Mouse (Mus musculus): ENCODE data around the gene Gm9837. TPM values are rescaled to one million over a fixed set of nuclear protein-coding genes. Genes with fewer than 3 reads are reported as not detected.

Gene Gm9837
- polyA plus RNA-seq, 1 experiment = not detected

DNA sequence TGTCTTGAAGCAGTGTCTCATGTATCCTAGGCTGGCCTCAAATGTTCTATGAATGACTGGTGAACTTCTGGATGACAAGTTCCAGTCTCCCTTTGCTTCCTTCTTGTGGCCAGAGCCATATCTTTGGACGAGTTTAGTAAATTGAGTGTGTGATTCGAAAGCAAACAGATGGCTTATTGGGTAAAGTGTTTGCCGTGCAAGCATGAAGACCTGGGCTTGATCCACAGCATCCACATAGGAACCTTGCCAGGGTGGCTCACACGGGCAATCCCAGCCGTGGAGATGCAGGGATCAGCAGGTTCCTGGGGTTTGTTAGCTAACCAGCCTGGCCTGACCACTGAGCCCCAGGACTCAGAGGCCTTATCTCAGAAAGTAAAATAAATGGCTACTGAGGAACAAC lies 17.2 kb downstream of the Gm9837 start:
- no peak overlapping the region for H3K4me3 ChIP-seq (ENCODE audit: low read depth, low read length)
- no peaks in the 10 kb centered on the region for H3K36me3 ChIP-seq (ENCODE audit: control insufficient read depth, insufficient read depth, low read length)
- no peaks in the 10 kb centered on the region for H3K27me3 ChIP-seq (ENCODE audit: control insufficient read depth, insufficient read depth, low read length)
- H3K27ac ChIP-seq (ENCODE audit: insufficient read depth, low read depth, low read length) = no peak overlapping the region
- TF ChIP-seq CTCF (IDR thresholded peaks at IDR 0.05; ENCODE audit: extremely low read depth, insufficient read length, insufficient replicate concordance, low read depth, low read length) (no peak), POLR2A (IDR thresholded peaks at IDR 0.05; ENCODE audit: low read depth, low read length) (no peak)
- WGBS = 71% methylated on average over 5 of the region's 5 CpGs
- peaks cover 35% of the 10 kb centered on the region; the same call in 1 of the 2 replicates for H3K4me1 ChIP-seq (ENCODE audit: control insufficient read depth, insufficient read depth, insufficient read length, low read length)

DNA sequence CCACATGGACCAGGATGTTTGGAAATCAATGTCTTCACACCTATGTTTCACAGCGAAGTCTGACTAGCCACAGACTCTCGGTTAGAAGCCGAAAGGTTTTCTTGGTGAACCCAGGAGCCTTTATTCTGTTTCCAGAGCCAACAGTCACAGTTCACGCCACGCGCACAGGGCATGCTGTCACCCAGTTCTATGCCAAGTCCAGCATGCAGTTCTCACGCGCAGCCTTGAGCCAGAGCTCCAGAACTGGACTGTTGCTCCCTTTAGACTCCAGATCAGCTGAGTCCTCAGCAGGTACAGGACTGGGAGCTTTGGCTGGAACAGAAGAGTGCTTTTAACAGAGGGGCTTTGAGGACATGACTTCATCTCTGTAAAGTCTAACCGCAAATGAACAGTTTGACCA lies 17.9 kb downstream of the Gm9837 start:
- H3K27me3 ChIP-seq (ENCODE audit: control insufficient read depth, insufficient read depth, low read length) = no peaks in the 10 kb centered on the region
- no peak for TF ChIP-seq POLR2A (IDR thresholded peaks at IDR 0.05; ENCODE audit: low read depth, low read length)
- TF ChIP-seq CTCF (IDR thresholded peaks at IDR 0.05; ENCODE audit: extremely low read depth, insufficient read length, insufficient replicate concordance, low read depth, low read length) = no peak
- WGBS = 93% methylated on average over 9 of the region's 9 CpGs
- no peaks in the 10 kb centered on the region for H3K36me3 ChIP-seq (ENCODE audit: control insufficient read depth, insufficient read depth, low read length)
- no peak overlapping the region for H3K4me3 ChIP-seq (ENCODE audit: low read depth, low read length)
- peaks cover 36% of the 10 kb centered on the region; the same call in 1 of the 2 replicates for H3K4me1 ChIP-seq (ENCODE audit: control insufficient read depth, insufficient read depth, insufficient read length, low read length)
- H3K27ac ChIP-seq (ENCODE audit: insufficient read depth, low read depth, low read length) = no peak overlapping the region

DNA sequence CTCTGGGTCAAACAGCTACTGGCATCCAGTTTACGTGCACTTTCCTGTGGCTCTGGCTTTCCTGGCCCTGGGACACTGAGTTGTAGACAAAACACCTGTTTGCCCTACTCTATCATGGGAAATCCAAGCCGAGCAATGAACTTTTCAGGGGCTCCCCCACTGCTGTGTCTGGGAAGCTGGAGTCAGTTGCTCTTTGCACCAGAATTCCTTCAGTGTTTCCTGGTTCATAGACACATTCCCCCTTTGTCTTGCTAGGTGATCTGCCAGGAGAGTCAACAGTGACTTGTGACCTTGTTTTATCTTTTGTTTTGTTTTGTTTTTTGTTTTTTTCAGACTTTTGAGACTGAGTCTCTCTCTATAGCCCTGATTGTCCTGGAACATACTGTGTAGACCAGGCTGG lies 18.9 kb downstream of the Gm9837 start:
- Histone ChIP-seq H3K27ac (ENCODE audit: insufficient read depth, low read depth, low read length) (peak overlapping the region; percentile 91), H3K36me3 (ENCODE audit: control insufficient read depth, insufficient read depth, low read length) (no peaks in the 10 kb centered on the region), H3K27me3 (ENCODE audit: control insufficient read depth, insufficient read depth, low read length) (no peaks in the 10 kb centered on the region), H3K4me3 (ENCODE audit: low read depth, low read length) (no peak overlapping the region), H3K4me1 (ENCODE audit: control insufficient read depth, insufficient read depth, insufficient read length, low read length) (peaks cover 36% of the 10 kb centered on the region; the same call in 1 of the 2 replicates)
- WGBS = 17% methylated on average over 2 of the region's 2 CpGs
- TF ChIP-seq POLR2A (IDR thresholded peaks at IDR 0.05; ENCODE audit: low read depth, low read length) = no peak
- TF ChIP-seq CTCF (IDR thresholded peaks at IDR 0.05; ENCODE audit: extremely low read depth, insufficient read length, insufficient replicate concordance, low read depth, low read length) = no peak

DNA sequence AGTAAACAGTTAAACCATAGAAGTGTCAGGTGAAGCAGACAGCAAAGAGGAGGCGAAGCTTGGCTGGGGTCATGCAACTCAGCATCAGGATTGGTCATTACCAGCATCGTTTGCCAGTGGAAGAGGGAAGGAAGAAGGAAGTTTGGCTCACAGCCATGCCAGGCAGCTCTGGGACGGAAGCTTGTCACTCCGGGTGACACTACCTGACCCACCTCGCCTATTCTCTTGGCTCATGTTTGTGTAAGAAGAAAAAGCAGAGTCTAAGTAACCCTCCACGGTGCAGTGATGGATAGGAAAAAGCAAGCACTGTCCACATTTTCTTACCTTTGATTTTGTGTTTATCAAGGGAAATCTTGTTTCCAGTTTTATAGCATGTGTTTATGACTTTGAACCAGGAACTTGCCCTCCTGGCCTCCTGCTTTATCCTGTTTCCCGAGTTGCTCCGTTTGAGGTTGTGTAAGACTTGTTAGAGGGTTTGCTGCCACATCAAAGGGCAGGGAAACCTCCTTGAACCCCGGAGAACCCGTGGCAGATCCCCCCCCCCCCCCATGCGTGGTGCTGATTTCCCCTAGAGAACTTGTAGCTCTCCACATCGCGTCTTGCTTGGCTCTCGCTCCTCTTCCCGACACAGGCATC lies 20.1 kb downstream of the Gm9837 start:
- TF ChIP-seq CTCF (IDR thresholded peaks at IDR 0.05; ENCODE audit: extremely low read depth, insufficient read length, insufficient replicate concordance, low read depth, low read length) (no peak), POLR2A (IDR thresholded peaks at IDR 0.05; ENCODE audit: low read depth, low read length) (no peak)
- Histone ChIP-seq H3K4me3 (ENCODE audit: low read depth, low read length) (peak overlapping the region; percentile 37), H3K36me3 (ENCODE audit: control insufficient read depth, insufficient read depth, low read length) (no peaks in the 10 kb centered on the region), H3K27ac (ENCODE audit: insufficient read depth, low read depth, low read length) (peak overlapping the region; percentile 91), H3K27me3 (ENCODE audit: control insufficient read depth, insufficient read depth, low read length) (no peaks in the 10 kb centered on the region), H3K4me1 (ENCODE audit: control insufficient read depth, insufficient read depth, insufficient read length, low read length) (peaks cover 36% of the 10 kb centered on the region; the same call in 1 of the 2 replicates)
- 10% methylated on average over 15 of the region's 15 CpGs for WGBS

DNA sequence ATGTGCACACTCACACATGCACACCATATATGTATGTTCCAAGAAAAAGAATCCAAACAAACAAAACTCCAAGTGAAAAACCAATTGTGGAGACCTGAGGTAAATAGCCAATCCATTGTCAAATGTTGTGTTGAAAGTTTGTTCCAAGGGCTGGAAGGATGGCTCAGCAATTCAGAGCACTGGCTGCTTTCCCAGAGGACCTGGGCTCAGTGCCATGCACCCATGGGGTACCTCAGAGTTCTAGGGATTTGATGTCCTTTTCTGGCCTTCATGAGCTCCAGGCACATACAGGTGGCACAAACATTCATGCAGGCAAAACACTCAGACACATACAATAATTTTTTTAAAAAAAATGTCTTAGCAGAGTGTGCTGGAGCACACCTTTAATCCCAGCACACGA lies 21.8 kb downstream of the Gm9837 start:
- no peak for TF ChIP-seq CTCF (IDR thresholded peaks at IDR 0.05; ENCODE audit: extremely low read depth, insufficient read length, insufficient replicate concordance, low read depth, low read length)
- TF ChIP-seq POLR2A (IDR thresholded peaks at IDR 0.05; ENCODE audit: low read depth, low read length) = no peak
- no peak overlapping the region for H3K27ac ChIP-seq (ENCODE audit: insufficient read depth, low read depth, low read length)
- H3K4me3 ChIP-seq (ENCODE audit: low read depth, low read length) = no peak overlapping the region
- H3K4me1 ChIP-seq (ENCODE audit: control insufficient read depth, insufficient read depth, insufficient read length, low read length) = peaks cover 33% of the 10 kb centered on the region; the same call in 1 of the 2 replicates
- H3K36me3 ChIP-seq (ENCODE audit: control insufficient read depth, insufficient read depth, low read length) = no peaks in the 10 kb centered on the region
- H3K27me3 ChIP-seq (ENCODE audit: control insufficient read depth, insufficient read depth, low read length) = no peaks in the 10 kb centered on the region
- 41% methylated on average over 1 of the region's 1 CpGs for WGBS

DNA sequence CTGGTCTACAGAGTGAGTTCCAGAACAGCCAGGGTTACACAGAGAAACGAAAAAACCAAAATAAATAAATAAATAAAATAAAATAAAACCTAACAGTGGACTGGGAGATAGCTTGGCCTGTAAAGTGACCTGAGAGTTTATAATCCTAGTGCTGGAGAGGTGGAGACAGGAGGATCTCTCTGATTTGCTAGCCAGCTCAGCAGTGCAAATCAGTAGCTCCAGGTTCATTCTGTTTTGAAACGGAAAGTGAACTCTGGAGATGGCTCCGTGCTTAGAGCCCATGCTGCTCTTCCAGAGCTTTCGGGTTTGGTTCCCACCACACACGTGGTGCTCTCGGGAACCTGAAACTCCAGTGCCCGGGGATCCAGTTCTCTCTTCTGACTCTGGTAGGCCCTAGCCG lies 22.3 kb downstream of the Gm9837 start:
- 82% methylated on average over 8 of the region's 8 CpGs for WGBS

DNA sequence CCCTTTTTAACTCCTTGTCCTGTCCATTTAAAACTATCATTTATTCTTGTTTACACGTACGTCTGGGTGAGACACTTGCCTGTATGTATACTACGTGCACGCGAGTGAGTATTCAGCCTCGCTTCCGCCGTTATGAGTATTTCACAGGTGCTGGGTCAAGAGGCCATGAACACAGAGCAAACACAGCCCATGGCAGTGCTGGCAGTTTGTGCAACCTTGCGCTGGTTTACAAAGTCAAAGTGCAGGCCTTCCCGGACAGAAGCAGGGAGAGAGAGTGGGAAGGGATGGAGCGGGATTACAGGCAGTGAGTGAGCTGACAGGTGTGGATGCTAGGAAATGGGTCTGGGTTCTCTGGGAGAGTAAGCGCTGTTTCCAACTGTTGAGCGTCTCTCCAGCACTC lies 24.1 kb downstream of the Gm9837 start:
- Histone ChIP-seq H3K27me3 (ENCODE audit: control insufficient read depth, insufficient read depth, low read length) (no peaks in the 10 kb centered on the region), H3K27ac (ENCODE audit: insufficient read depth, low read depth, low read length) (no peak overlapping the region), H3K4me1 (ENCODE audit: control insufficient read depth, insufficient read depth, insufficient read length, low read length) (peaks cover 28% of the 10 kb centered on the region; the same call in 1 of the 2 replicates), H3K4me3 (ENCODE audit: low read depth, low read length) (no peak overlapping the region), H3K36me3 (ENCODE audit: control insufficient read depth, insufficient read depth, low read length) (no peaks in the 10 kb centered on the region)
- 87% methylated on average over 13 of the region's 13 CpGs for WGBS
- no peak for TF ChIP-seq POLR2A (IDR thresholded peaks at IDR 0.05; ENCODE audit: low read depth, low read length)
- TF ChIP-seq CTCF (IDR thresholded peaks at IDR 0.05; ENCODE audit: extremely low read depth, insufficient read length, insufficient replicate concordance, low read depth, low read length) = no peak

More for the DNA sequence above, 22.3 kb downstream of the Gm9837 start:
- TF ChIP-seq POLR2A (IDR thresholded peaks at IDR 0.05; ENCODE audit: low read depth, low read length) = no peak
- no peak for TF ChIP-seq CTCF (IDR thresholded peaks at IDR 0.05; ENCODE audit: extremely low read depth, insufficient read length, insufficient replicate concordance, low read depth, low read length)
- no peaks in the 10 kb centered on the region for H3K36me3 ChIP-seq (ENCODE audit: control insufficient read depth, insufficient read depth, low read length)
- peaks cover 29% of the 10 kb centered on the region; the same call in 1 of the 2 replicates for H3K4me1 ChIP-seq (ENCODE audit: control insufficient read depth, insufficient read depth, insufficient read length, low read length)
- no peak overlapping the region for H3K4me3 ChIP-seq (ENCODE audit: low read depth, low read length)
- no peaks in the 10 kb centered on the region for H3K27me3 ChIP-seq (ENCODE audit: control insufficient read depth, insufficient read depth, low read length)
- no peak overlapping the region for H3K27ac ChIP-seq (ENCODE audit: insufficient read depth, low read depth, low read length)

Measured in small intestine, adult 2 months (tissue).